Mouse (Mus musculus): Measurements from ENCODE around the gene Snx29. TPM values are rescaled to one million over a fixed set of nuclear protein-coding genes. Genes with fewer than 3 reads are reported as not detected.
"Not testable (repeated sequence)": the region's sequence is repeated elsewhere in the genome, so short reads cannot be mapped to it uniquely, and the experiment has no call there.

The Snx29 gene
- polyA plus RNA-seq, 1 experiment from 2014 or later: 8.2 TPM

- Histone ChIP-seq H3K4me3 (ENCODE audit: low read length) (no peak overlapping the region), H3K36me3 (ENCODE audit: control insufficient read depth, insufficient read depth) (no peaks in the 10 kb centered on the region), H3K9me3 (replicated peaks; ENCODE audit: control insufficient read depth, low read length) (no peaks in the 10 kb centered on the region), H3K27me3 (ENCODE audit: control insufficient read depth, insufficient read depth, low read length) (no peaks in the 10 kb centered on the region), H3K9ac (ENCODE audit: low read length) (no peak overlapping the region), H3K4me2 (ENCODE audit: low read depth, low read length) (no peak overlapping the region), H3K4me1 (ENCODE audit: control insufficient read depth, insufficient read depth, low read length) (peaks cover 5% of the 10 kb centered on the region), H3K27ac (ENCODE audit: low read length) (no peak overlapping the region)
- WGBS: 44% methylated on average over 4 of the region's 4 CpGs
- ATAC-seq (replicated peaks; ENCODE audit: extremely low read depth, insufficient read depth, low FRiP score): no peak; the same call in 1 of the 2 replicates
These were observed 20.6 kb downstream of the Snx29 start for GRCm38 (mm10) chr16:11343292-11343815.

DNA sequence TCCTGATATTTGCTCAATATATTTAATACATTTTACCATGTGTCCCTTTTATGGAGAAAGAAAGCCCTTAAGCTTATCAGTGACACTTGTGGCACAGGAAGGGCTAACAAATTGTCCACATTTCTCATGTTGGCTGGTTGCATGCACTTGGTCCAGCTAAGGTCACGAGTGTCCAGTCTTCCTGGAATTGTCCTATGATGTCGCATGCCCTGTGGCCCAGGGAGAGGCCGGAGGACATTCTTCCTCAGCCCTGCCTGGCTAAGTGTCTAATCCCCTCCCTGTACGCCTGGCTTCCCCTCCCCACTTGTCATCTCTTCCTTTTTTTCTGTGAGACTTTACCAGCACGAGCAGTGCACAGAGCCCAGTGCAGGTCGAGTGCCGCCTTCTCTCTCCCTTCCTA lies 29.2 kb downstream of the Snx29 start:
- H3K27ac ChIP-seq (ENCODE audit: low read length): no peak overlapping the region
- peaks cover 3% of the 10 kb centered on the region; the same call in 1 of the 2 replicates for H3K36me3 ChIP-seq (ENCODE audit: control insufficient read depth, insufficient read depth)
- no peak overlapping the region for H3K9ac ChIP-seq (ENCODE audit: low read length)
- 22% methylated on average over 7 of the region's 7 CpGs for WGBS
- no peak overlapping the region for H3K4me2 ChIP-seq (ENCODE audit: low read depth, low read length)
- no peaks in the 10 kb centered on the region for H3K27me3 ChIP-seq (ENCODE audit: control insufficient read depth, insufficient read depth, low read length)
- no peaks in the 10 kb centered on the region; the same call in 1 of the 2 replicates for H3K9me3 ChIP-seq (replicated peaks; ENCODE audit: control insufficient read depth, low read length)
- 0 out of 2 replicates have a peak, but pooled peaks have one; percentile 18 for ATAC-seq (replicated peaks; ENCODE audit: extremely low read depth, insufficient read depth, low FRiP score)
- no peak overlapping the region for H3K4me3 ChIP-seq (ENCODE audit: low read length)
- H3K4me1 ChIP-seq (ENCODE audit: control insufficient read depth, insufficient read depth, low read length): peaks cover 9% of the 10 kb centered on the region

- no peak overlapping the region for H3K4me3 ChIP-seq (ENCODE audit: low read length)
- no peak for ATAC-seq (replicated peaks; ENCODE audit: extremely low read depth, insufficient read depth, low FRiP score)
- WGBS: 73% methylated on average over 5 of the region's 5 CpGs
- H3K27me3 ChIP-seq (ENCODE audit: control insufficient read depth, insufficient read depth, low read length): no peaks in the 10 kb centered on the region
- no peak overlapping the region for H3K27ac ChIP-seq (ENCODE audit: low read length)
- H3K9ac ChIP-seq (ENCODE audit: low read length): no peak overlapping the region
- no peaks in the 10 kb centered on the region for H3K36me3 ChIP-seq (ENCODE audit: control insufficient read depth, insufficient read depth)
- no peaks in the 10 kb centered on the region for H3K4me1 ChIP-seq (ENCODE audit: control insufficient read depth, insufficient read depth, low read length)
- no peaks in the 10 kb centered on the region for H3K9me3 ChIP-seq (replicated peaks; ENCODE audit: control insufficient read depth, low read length)
- H3K4me2 ChIP-seq (ENCODE audit: low read depth, low read length): no peak overlapping the region
These were observed 36.5 kb downstream of the Snx29 start for GRCm38 (mm10) chr16:11359173-11359572.

DNA sequence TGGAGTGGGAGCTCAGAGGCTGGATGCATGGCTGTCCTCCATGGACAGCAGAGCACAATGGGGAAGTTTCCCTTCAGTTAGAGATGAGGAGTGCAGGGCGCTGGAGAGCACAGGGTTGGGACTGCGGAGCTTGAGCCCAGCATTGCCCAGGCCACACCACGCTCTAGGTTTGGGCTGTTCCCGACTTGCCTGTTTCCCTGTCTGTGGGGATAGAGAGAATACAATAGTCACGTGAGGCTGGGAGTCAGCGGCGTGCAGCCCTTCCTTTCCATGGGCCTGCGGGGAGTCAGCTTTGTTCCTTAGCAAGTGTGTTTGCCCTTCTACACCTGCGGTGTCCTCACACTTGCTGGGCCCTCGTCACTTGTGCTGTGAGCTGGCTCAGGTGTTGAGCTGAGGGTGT lies 37.2 kb downstream of the Snx29 start:
- H3K27ac ChIP-seq (ENCODE audit: low read length): no peak overlapping the region
- H3K36me3 ChIP-seq (ENCODE audit: control insufficient read depth, insufficient read depth): no peaks in the 10 kb centered on the region
- no peaks in the 10 kb centered on the region for H3K27me3 ChIP-seq (ENCODE audit: control insufficient read depth, insufficient read depth, low read length)
- H3K4me1 ChIP-seq (ENCODE audit: control insufficient read depth, insufficient read depth, low read length): no peaks in the 10 kb centered on the region
- H3K9me3 ChIP-seq (replicated peaks; ENCODE audit: control insufficient read depth, low read length): no peaks in the 10 kb centered on the region
- no peak for ATAC-seq (replicated peaks; ENCODE audit: extremely low read depth, insufficient read depth, low FRiP score)
- H3K4me2 ChIP-seq (ENCODE audit: low read depth, low read length): no peak overlapping the region
- H3K9ac ChIP-seq (ENCODE audit: low read length): no peak overlapping the region
- WGBS: 57% methylated on average over 10 of the region's 10 CpGs
- no peak overlapping the region for H3K4me3 ChIP-seq (ENCODE audit: low read length)

DNA sequence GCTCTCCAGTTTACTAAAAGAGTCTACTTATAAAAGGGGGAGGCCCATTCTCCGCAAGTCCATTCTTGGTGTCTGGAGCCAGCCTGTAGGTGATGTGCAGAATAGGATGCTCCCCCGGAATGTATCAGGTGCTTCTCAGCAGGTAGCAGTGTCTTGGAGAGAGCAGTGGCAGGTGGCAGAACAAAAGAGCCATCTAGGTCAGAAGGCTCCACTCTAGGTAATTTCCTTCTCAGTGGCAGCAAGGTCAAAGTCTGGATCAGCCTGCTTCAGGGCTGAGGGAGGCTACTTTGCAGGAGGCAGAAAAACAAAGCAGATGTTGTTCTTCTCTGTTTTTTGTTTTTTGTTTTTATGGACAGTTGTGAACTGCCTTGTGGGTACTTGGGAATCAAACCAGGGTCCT lies 37.9 kb downstream of the Snx29 start:
- WGBS: 90% methylated on average over 2 of the region's 2 CpGs
- H3K9me3 ChIP-seq (replicated peaks; ENCODE audit: control insufficient read depth, low read length): not testable (repeated sequence)

GRCm38 (mm10) chr16:11365626-11366025 lies 42.9 kb downstream of the Snx29 start:
- WGBS: 60% methylated on average over 5 of the region's 5 CpGs
- H3K4me1 ChIP-seq (ENCODE audit: control insufficient read depth, insufficient read depth, low read length): peaks cover 13% of the 10 kb centered on the region
- ATAC-seq (replicated peaks; ENCODE audit: extremely low read depth, insufficient read depth, low FRiP score): no peak

More for the DNA sequence above, 37.9 kb downstream of the Snx29 start:
- H3K27ac ChIP-seq (ENCODE audit: low read length); ATAC-seq (replicated peaks; ENCODE audit: extremely low read depth, insufficient read depth, low FRiP score); H3K36me3 ChIP-seq (ENCODE audit: control insufficient read depth, insufficient read depth); H3K27me3 ChIP-seq (ENCODE audit: control insufficient read depth, insufficient read depth, low read length); H3K4me3 ChIP-seq (ENCODE audit: low read length); H3K4me1 ChIP-seq (ENCODE audit: control insufficient read depth, insufficient read depth, low read length); H3K9ac ChIP-seq (ENCODE audit: low read length); H3K4me2 ChIP-seq (ENCODE audit: low read depth, low read length): not testable (repeated sequence)

DNA sequence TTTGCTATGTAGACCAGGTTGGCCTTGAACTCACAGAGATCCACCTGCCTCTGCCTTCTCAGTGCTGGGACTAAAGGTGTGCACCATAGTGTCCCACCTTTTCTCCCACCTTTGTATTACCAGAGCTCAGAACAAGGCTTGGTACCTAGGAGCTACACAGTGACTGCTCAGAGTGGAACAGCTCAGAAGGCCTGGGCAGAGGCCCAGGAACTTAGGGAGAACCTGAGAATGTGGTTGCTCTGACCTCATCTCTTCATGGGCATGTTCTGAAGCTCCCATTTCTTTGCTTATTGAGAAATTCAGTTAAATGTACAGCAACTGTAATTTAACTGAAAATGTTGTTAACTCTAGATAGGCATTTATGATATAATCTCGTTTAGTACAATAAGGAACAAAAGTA lies 44.1 kb downstream of the Snx29 start:
- H3K9ac ChIP-seq (ENCODE audit: low read length): no peak overlapping the region
- H3K27me3 ChIP-seq (ENCODE audit: control insufficient read depth, insufficient read depth, low read length): no peaks in the 10 kb centered on the region
- H3K4me3 ChIP-seq (ENCODE audit: low read length): no peak overlapping the region
- ATAC-seq (replicated peaks; ENCODE audit: extremely low read depth, insufficient read depth, low FRiP score): no peak
- H3K4me2 ChIP-seq (ENCODE audit: low read depth, low read length): no peak overlapping the region
- peaks cover 13% of the 10 kb centered on the region for H3K4me1 ChIP-seq (ENCODE audit: control insufficient read depth, insufficient read depth, low read length)
- WGBS: 58% methylated on average over 1 of the region's 1 CpGs
- no peaks in the 10 kb centered on the region for H3K36me3 ChIP-seq (ENCODE audit: control insufficient read depth, insufficient read depth)
- no peaks in the 10 kb centered on the region for H3K9me3 ChIP-seq (replicated peaks; ENCODE audit: control insufficient read depth, low read length)
- H3K27ac ChIP-seq (ENCODE audit: low read length): no peak overlapping the region

More at GRCm38 (mm10) chr16:11365626-11366025, 42.9 kb downstream of the Snx29 start:
- no peak overlapping the region for H3K4me2 ChIP-seq (ENCODE audit: low read depth, low read length)
- no peaks in the 10 kb centered on the region for H3K9me3 ChIP-seq (replicated peaks; ENCODE audit: control insufficient read depth, low read length)
- H3K27ac ChIP-seq (ENCODE audit: low read length): no peak overlapping the region
- no peaks in the 10 kb centered on the region for H3K27me3 ChIP-seq (ENCODE audit: control insufficient read depth, insufficient read depth, low read length)
- H3K4me3 ChIP-seq (ENCODE audit: low read length): no peak overlapping the region
- no peaks in the 10 kb centered on the region for H3K36me3 ChIP-seq (ENCODE audit: control insufficient read depth, insufficient read depth)
- no peak overlapping the region for H3K9ac ChIP-seq (ENCODE audit: low read length)

DNA sequence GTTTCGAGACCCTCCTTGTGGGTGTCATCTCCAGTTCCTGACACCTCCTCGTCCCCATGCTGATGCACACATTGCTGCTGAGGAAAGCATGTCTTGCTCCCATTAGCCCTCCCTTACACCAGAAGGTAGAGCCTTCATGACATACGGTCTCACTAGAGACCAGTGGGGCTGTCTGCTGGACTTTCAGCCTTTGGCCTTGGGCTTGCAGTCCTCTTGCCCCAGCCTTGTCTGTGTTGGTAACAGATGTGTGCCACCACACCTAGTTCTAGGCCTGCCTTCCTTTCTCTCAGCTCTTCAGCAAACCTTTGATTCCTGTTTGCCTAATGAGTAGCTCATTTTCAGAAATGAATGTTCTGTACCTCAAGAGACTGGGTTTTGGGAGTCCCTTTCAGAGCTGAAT lies 45.7 kb downstream of the Snx29 start:
- 91% methylated on average over 3 of the region's 3 CpGs for WGBS
- Histone ChIP-seq H3K27me3 (ENCODE audit: control insufficient read depth, insufficient read depth, low read length) (no peaks in the 10 kb centered on the region), H3K4me1 (ENCODE audit: control insufficient read depth, insufficient read depth, low read length) (peaks cover 13% of the 10 kb centered on the region), H3K27ac (ENCODE audit: low read length) (no peak overlapping the region), H3K36me3 (ENCODE audit: control insufficient read depth, insufficient read depth) (no peaks in the 10 kb centered on the region), H3K4me3 (ENCODE audit: low read length) (no peak overlapping the region), H3K9ac (ENCODE audit: low read length) (no peak overlapping the region), H3K4me2 (ENCODE audit: low read depth, low read length) (no peak overlapping the region), H3K9me3 (replicated peaks; ENCODE audit: control insufficient read depth, low read length) (no peaks in the 10 kb centered on the region)
- no peak for ATAC-seq (replicated peaks; ENCODE audit: extremely low read depth, insufficient read depth, low FRiP score)

- Histone ChIP-seq H3K9ac (ENCODE audit: low read length) (no peak overlapping the region), H3K9me3 (replicated peaks; ENCODE audit: control insufficient read depth, low read length) (no peaks in the 10 kb centered on the region), H3K36me3 (ENCODE audit: control insufficient read depth, insufficient read depth) (no peaks in the 10 kb centered on the region), H3K27me3 (ENCODE audit: control insufficient read depth, insufficient read depth, low read length) (no peaks in the 10 kb centered on the region), H3K4me1 (ENCODE audit: control insufficient read depth, insufficient read depth, low read length) (peaks cover 13% of the 10 kb centered on the region), H3K4me3 (ENCODE audit: low read length) (no peak overlapping the region), H3K27ac (ENCODE audit: low read length) (no peak overlapping the region), H3K4me2 (ENCODE audit: low read depth, low read length) (no peak overlapping the region)
- 28% methylated on average over 4 of the region's 4 CpGs for WGBS
- no peak for ATAC-seq (replicated peaks; ENCODE audit: extremely low read depth, insufficient read depth, low FRiP score)
These were observed 46.5 kb downstream of the Snx29 start for GRCm38 (mm10) chr16:11369162-11369561.
